Mouse (Mus musculus) G1E-ER4 (cell line): ENCODE measurements around the gene Dgkq. TPM values are rescaled to one million over a fixed set of nuclear protein-coding genes. Genes with fewer than 3 reads are reported as not detected.

Experiments used
- GATA1 ChIP-seq: IDR thresholded peaks from one replicate; pipeline ENCODE4 v1.8.0; 2012; ENCODE audit warnings: low read length, inconsistent platforms
- polyA plus RNA-seq: library from polyadenylated mRNA; stranded (reverse); fragments of >175 nt; gene quantifications from 2 replicates; pipeline ENCODE4 v1.2.3, GENCODE M21; 2012

Dgkq gene
- polyA plus RNA-seq, 1 experiment: 5.0 TPM

DNA sequence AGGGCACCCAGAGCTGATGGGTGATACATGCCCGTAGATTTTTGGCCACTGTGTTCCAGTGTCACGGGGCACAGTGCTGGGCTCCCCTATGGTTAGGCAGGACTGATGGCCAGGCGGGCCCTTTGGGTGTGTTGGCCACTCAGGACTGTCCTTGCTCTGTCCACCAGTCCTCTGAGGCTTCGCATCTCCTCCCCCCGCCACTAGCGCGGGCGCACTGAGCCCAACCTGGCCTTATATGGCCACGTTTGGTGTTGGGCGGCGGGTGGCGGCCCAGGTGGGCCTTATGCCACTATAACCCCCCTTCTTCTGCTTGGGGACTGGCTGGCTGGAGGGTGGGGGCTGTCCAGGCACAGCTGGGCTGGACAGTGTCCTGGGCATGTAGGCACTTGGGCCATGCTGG lies 26.4 kb upstream of the Dgkq start:
- TF ChIP-seq GATA1: no peak

DNA sequence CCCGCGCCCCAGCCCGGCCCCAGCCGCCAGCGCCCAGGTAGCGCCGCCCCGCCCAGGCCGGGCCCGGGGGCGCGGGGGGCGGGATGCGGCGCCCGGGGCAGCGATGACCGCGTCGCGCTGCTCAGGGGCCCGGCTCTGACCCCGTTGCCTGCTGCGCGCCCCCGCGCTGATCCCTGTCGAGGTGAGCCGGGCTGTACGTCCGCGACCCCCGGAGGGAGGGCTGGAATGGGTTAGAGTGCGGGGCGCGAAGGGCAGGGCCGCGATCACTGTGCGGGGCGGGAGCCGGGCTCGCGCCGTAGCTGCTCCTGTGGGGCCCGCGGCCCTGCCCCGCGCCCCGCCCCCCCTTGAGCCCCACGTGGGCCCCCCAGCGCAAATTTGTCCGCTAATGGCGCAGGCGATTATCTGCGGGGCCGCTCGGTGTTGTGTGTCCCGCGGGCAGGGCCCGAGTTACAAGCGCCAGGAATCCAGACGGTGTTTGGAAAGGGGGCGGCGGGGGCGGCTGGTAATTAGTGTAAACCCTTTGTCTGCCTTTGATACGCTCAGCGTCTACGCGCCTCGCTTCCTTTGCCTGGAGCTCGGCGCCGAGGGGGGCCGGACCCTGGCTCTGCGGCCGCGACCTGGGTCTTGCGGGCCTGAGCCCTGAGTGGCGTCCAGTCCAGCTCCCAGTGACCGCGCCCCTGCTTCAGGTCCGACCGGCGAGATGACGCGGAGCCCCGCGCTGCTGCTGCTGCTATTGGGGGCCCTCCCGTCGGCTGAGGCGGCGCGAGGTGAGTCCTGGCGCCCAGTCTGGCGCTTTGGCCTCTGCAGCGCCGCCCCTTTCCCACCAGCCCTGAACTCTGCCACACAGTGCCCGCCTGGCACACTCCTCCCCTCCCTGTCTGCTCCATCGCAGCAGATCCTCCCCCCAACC lies 25.1 kb upstream of the Dgkq start:
- TF ChIP-seq GATA1: no peak

DNA sequence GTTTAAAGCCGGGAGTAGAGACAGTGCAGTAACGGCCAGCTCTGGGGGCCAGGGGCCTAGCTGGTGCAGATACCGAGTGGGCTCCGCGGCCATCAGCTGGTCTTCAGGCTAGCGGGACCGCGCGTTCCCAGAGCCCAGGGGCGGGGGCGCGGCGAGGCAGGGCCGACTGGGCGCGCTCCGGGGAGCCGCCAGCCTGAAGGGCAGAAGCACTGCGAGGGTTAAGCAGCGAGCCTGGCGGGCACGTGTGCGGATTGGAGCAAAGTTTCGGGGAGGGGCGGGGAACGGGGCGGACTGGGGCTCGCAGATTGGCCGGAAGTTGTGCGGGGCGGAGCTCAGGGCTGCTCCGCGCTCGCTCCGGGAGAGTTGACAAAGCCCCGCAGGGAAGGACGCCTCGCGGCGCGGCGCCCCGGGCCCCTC lies 24.4 kb upstream of the Dgkq start:
- no peak for TF ChIP-seq GATA1

DNA sequence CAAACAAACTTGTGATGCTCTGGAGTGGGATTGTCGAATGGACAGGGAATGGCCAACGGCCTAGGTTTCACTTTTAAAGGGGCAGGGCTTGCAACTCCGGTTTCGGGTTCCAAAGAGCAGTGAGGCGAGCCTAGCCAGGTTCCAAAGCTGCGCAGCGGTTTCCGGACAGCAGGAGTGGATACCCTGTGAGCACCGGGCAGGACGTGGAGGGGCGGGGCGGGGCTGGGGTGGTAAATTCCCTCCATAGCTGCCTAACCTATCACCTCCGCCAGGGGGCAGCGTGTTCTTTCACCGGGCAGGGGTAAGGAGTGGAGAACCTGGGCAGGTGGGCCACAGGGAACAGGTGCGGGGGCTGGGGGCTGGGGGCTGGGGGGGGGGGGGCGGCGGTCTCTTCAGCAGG lies 22.8 kb upstream of the Dgkq start, which contains the start of gene Fgfrl1:
Gene Fgfrl1, plus strand, starts transcription at position 112 of the 400 bp plus-strand sequence.
- no peak for TF ChIP-seq GATA1

DNA sequence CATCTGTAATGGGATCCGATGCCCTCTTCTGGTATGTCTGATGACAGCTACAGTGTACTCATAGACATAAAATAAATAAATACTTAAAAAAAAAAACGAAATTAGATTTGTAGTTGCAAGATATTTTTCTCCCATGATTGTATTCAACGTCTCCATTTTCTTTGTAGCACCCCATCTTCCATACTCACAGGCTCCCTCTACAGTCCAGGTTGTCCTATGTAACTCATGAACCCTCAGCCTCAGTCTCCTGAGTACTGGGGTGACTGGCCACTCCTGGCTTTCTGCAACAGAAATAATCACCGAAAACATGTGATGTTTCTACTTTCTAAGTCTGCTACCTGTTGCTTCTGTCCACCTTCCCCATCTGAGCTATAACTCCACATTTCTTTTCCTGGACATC lies 21.7 kb upstream of the Dgkq start:
- TF ChIP-seq GATA1: no peak

DNA sequence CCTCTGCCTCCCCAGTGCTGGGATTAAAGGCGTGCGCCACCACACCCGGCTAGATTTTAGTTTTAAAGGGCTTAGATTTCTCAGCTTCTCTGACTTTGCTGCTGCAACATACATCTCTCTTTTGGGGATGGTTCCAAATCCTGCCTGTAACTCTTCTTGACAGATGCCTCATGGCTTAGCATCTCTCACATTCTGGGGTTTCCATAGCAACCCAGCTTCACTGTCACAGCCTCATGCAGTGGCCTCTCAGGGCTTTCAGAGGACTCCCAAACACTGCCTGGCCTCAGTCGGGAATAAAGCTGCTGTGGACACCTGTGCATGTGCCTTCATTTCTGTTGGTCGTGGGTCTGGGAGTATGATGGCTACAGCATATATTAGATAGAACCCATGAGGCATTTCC lies 19.6 kb upstream of the Dgkq start:
- TF ChIP-seq GATA1: no peak

DNA sequence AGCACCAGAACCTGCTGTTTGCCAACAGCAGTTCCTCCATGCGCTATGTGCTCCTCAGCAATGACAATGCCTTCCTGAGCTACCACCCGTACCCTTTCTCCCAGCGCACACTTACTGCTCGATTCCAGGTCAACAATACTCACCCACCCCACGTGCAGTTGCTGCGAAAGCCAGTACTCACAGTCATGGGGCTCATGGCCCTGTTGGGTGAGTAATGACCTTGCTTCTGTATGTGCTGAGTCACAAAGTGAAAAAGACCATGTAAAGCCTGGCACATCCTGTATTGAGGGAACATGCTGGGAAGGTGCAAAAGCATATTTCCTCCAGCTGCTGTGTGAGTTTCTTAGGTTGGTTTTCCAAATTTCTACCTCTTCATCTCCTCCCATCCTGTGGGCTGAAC lies 11.4 kb upstream of the Dgkq start:
- TF ChIP-seq GATA1: no peak

DNA sequence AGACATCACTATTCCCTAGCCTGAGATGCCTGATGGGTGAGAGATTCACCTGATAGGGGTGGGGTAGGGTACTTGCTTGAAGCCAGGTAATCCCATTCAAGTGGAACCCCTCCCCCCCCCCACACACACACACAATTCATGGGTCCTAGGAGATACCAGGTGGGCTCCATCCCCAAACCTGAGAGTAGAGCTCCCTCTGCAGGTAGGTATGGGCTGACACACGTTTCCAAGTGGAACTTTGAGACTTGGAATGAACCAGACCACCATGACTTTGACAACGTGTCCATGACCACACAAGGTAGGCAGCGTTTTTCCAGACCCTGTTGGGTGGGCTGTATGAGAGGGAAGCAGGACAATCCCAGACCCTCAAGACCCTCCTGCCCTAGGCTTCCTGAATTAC lies 10.4 kb upstream of the Dgkq start:
- TF ChIP-seq GATA1: no peak

DNA sequence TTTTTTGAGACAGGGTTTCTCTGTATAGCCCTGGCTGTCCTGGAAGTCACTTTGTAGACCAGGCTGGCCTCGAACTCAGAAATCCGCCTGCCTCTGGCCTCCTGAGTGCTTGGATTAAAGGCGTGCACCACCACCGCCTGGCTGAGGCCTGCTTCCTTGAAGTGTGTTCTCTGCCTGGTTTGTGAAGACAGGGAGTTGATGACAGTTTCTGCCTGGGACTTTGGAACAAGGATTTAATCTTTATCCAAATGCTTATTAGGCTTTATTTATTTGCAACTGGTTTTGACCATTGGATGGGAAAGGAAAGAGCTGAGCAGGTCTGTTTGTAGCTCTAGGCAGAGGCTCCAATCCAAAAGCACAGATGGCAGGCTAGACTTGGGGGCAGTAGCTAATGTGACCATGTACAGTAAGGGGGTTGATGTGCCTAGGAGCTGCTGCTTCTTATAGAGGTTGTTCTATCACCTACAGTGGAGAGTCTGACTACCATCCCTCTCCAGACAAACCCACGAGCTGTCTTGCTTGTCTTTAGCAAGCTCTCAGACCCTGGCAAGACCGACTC lies 8.9 kb upstream of the Dgkq start:
- TF ChIP-seq GATA1: no peak

DNA sequence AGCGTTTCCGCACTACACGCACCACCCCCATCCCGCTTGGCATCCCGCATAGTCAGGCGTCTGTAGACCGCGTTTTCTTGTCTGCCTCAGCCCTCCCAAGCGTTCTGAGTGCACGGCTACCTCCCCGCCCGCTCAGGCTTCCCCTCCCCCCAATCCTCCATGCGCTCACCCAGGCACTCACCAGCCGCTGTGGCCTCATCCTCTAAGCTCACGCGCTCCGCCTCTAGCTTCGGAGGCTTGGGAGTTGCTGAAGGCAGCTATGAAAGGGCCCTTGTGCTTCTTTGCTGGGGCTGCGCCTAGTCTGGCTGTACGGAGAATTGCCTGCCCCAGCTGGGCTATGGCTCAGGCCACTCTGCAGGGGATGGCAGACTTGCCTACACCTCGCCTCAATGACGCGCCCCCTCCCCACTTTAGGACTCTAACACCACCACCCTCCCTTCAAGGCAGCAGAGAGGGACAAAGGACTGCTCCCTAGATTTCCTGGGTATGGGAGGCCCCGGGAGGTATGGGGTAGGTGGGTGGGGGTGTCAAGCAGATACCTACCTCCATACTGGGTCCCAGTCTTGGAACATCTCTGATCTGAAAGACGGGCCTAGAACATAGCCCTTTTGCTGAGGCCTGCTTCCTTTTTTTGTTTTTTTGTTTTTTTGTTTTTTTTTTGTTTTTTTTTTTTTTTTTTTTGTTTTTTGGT lies 8.3 kb upstream of the Dgkq start:
- no peak for TF ChIP-seq GATA1

DNA sequence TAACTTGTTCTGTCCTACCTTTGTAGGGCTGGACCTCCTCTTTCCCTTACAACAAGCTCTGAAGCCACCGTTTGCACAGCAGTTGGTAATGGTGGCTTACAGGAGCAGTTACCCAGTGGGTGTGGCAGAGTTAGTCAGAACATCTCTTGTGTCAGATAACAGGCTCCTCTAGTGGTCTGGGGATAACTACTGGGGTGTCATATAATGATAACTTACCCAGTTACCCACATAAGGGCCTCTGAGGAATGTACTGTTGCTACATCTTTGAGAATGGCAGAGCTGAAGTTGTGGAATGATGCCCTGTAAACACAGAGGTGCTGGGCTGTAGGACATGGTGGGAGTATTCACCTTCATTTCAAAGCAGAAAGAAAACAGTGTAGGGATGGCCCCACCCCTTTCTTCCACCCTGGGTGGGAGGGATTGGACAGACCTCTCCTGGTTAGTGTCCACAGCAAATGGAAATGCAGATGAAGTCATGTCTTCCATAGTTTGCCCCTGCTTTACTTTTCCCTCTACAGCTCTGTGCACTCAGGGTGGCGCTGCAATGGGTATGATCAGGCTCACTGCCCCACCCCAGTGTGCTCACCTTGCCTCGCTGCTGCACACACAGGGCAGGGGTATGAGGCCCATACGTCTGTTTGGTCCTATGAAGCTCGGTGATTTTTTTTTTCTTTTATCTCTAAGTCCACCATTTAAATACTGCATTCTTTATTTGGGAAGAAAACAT lies 7.5 kb upstream of the Dgkq start:
- TF ChIP-seq GATA1: no peak

DNA sequence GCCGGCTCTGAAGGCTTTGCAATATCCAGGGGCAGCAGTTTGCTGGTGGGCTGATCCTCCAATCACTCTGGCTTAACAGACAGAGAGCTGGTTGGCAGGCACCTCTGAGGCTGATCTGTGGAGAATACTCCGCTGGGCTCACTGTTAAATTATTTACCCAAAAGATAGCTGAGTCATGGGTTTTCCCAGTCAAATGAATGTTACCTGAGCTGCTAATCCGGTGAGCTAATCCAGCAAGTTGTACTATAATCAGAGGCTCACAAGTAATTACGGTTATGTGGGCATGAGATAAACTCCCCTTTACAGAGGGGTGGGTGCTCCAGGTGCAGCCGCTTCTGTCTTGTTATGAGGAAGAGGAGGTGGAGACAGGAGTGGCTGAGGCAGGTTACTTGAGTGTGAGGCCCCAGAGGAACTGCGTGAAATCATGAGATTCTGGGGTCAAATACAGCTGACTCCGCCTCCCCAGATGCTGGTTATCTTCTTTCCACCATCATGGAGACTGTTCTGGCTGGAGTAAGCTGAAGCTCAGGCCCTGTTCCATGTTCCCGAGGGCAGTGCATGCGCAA lies 5.9 kb upstream of the Dgkq start, which contains the start of gene Slc26a1:
Gene Slc26a1, minus strand, starts transcription at position 319 of the 566 bp plus-strand sequence.
- no peak for TF ChIP-seq GATA1

DNA sequence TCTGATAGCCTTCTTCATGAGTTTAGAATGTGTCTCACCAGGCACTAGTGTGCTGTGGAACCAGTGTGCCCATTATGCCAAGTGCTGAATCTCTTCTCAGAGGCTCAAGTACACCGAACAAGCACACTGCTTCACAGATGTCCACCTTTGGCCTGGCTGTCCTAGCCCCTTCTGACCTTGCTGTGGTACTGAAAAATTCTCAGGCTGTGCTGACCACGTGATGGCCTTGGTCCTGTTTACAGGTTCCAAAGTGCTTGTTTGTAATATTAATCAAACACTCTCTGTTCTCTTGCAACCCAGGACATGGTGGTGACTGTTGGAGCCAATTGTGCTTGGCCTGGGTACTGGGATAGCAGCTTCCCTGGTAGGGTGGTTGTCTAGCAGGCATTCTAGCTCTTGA lies 5.2 kb upstream of the Dgkq start:
- no peak for TF ChIP-seq GATA1

DNA sequence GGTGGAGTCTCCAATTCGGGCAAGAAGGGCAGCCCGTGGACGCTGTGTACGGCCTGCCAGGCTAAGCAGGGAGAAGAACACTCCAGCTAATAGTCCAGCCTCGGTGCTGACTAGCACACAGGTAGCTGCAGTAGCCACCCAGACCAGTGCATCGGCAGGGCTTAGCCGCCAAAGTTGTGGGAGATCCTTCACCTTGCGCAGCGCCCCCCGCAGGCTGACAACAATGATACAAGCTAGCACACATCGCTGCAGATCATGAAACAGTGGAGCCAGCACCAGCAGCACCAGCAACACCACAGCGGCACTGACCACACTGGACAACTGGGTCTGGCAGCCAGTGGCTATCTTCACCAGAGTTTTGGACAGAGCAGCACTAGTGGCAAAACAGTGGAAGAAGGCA lies 2.3 kb upstream of the Dgkq start:
- no peak for TF ChIP-seq GATA1

DNA sequence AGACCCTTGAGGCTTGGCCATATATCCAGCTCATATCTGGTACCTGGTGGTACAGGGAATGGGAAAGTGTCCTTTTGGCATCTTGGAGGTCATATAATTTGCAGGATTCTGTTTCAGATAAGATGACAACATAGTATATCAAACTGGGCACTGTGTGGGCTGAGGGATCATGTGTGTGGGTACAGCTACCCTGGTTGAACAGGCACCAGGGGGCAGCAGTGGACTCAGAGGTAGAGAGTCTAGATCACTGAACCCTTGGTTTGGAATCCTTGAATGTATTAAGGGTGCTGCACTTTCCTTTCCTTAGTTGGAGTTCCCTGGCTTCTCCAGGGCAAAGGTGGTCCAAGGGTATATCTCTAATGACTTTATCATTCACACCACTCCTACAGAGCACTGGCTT lies 1.3 kb upstream of the Dgkq start:
- TF ChIP-seq GATA1: no peak
